Mouse (Mus musculus): ENCODE results near the gene Aldoart2. TPM values are rescaled to one million over a fixed set of nuclear protein-coding genes. Genes with fewer than 3 reads are reported as not detected.
"Not testable (repeated sequence)": the region's sequence is repeated elsewhere in the genome, so short reads cannot be mapped to it uniquely, and the experiment has no call there.

The Aldoart2 gene
- polyA plus RNA-seq, 1 experiment from 2014 or later: not detected

- no peak overlapping the region for H3K27ac ChIP-seq (replicated peaks)
- H3K4me1 ChIP-seq: peaks cover 12% of the 10 kb centered on the region
- no peaks in the 10 kb centered on the region for H3K27me3 ChIP-seq (ENCODE audit: low read depth, poor library complexity, severe bottlenecking)
- no peak for DNase-seq (ENCODE audit: low spot score)
- H3K9me3 ChIP-seq (replicated peaks): no peaks in the 10 kb centered on the region
- H3K4me3 ChIP-seq: no peak overlapping the region
- H3K36me3 ChIP-seq: no peaks in the 10 kb centered on the region
- whole genome bisulfite sequencing: 87% methylated on average over 9 of the region's 9 CpGs
Measured at GRCm38 (mm10) chr12:55564187-55564963, 664 bp upstream of the Aldoart2 start.

DNA sequence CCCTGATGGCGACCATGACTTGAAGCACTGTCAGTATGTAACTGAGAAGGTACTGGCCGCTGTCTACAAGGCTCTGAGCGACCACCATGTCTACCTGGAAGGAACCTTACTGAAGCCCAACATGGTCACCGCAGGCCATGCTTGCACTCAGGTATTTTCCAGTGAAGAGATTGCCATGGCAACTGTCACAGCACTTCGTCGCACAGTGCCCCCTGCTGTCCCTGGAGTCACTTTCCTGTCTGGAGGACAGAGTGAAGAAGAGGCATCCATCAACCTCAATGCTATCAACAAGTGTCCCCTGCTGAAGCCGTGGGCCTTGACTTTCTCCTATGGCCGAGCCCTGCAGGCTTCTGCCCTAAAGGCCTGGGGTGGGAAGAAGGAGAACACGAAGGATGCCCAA is 828 bp downstream of the Aldoart2 start:
- H3K36me3 ChIP-seq: no peaks in the 10 kb centered on the region
- 81% methylated on average over 9 of the region's 9 CpGs for WGBS
- H3K27me3 ChIP-seq (ENCODE audit: low read depth, poor library complexity, severe bottlenecking): no peaks in the 10 kb centered on the region
- no peaks in the 10 kb centered on the region for H3K4me1 ChIP-seq
- no peak overlapping the region for H3K27ac ChIP-seq (replicated peaks)
- no peak for DNase-seq (ENCODE audit: low spot score)
- H3K4me3 ChIP-seq: no peak overlapping the region
- H3K9me3 ChIP-seq (replicated peaks): no peaks in the 10 kb centered on the region

DNA sequence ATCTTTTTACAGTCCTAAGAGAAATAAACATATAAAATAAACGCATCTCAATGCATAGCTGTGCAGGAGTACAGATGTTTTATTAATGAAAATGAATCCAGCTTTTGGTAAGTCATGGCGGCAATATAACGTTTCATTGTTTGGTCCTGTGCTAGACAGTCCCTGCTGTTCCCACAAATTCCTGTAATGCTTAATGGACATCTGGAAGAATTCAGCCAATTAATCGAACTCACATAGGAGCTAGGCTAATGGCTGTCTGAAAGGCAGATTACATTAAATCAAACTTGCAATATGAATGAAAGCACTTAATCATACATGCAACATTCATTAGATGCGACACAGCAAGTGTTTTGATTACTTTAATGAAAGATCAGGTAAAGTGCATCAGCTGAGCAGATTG is 1.8 kb downstream of the Aldoart2 start:
- Histone ChIP-seq H3K4me1 (no peaks in the 10 kb centered on the region), H3K36me3 (no peaks in the 10 kb centered on the region), H3K27me3 (ENCODE audit: low read depth, poor library complexity, severe bottlenecking) (no peaks in the 10 kb centered on the region), H3K27ac (replicated peaks) (no peak overlapping the region), H3K9me3 (replicated peaks) (no peaks in the 10 kb centered on the region), H3K4me3 (no peak overlapping the region)
- WGBS: 90% methylated on average over 5 of the region's 5 CpGs
- DNase-seq (ENCODE audit: low spot score): no peak

DNA sequence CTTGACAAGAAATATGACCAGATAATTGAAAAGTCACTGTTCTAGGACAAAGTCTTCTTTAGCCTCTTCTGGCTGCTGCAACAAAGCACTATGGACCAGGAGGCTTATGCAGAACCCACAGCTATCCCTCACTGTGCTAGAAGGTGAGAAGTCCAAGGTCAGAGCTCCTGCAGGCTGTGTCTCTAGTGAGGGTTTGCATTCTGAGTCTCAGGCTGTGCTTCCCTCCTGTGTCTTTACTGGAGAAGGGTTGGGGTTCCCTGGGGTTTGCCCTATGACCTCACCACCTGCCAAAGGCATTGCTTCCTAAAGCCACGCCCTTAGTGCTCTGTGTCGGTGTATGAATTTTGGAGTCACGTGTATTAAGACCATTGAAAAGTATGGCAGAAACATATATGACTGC is 3.4 kb downstream of the Aldoart2 start:
- Histone ChIP-seq H3K4me1 (peaks cover 6% of the 10 kb centered on the region; the same call in 1 of the 2 replicates), H3K9me3 (replicated peaks) (no peaks in the 10 kb centered on the region), H3K27ac (replicated peaks) (no peak overlapping the region), H3K36me3 (no peaks in the 10 kb centered on the region), H3K27me3 (ENCODE audit: low read depth, poor library complexity, severe bottlenecking) (no peaks in the 10 kb centered on the region), H3K4me3 (no peak overlapping the region)
- 82% methylated on average over 3 of the region's 3 CpGs for WGBS
- DNase-seq (ENCODE audit: low spot score): no peak

- H3K9me3 ChIP-seq (replicated peaks): no peaks in the 10 kb centered on the region
- 86% methylated on average over 6 of the region's 6 CpGs for WGBS
- no peak for DNase-seq (ENCODE audit: low spot score)
Measured at GRCm38 (mm10) chr12:55569676-55570075, 4.6 kb downstream of the Aldoart2 start.

GRCm38 (mm10) chr12:55570646-55571045 is 5.6 kb downstream of the Aldoart2 start:
- peaks cover 13% of the 10 kb centered on the region for H3K4me1 ChIP-seq
- 89% methylated on average over 9 of the region's 9 CpGs for WGBS
- no peaks in the 10 kb centered on the region for H3K36me3 ChIP-seq
- H3K4me3 ChIP-seq: no peak overlapping the region
- no peak for DNase-seq (ENCODE audit: low spot score)
- no peaks in the 10 kb centered on the region for H3K27me3 ChIP-seq (ENCODE audit: low read depth, poor library complexity, severe bottlenecking)
- no peaks in the 10 kb centered on the region for H3K9me3 ChIP-seq (replicated peaks)
- no peak overlapping the region for H3K27ac ChIP-seq (replicated peaks)

More at GRCm38 (mm10) chr12:55569676-55570075, 4.6 kb downstream of the Aldoart2 start:
- Histone ChIP-seq H3K4me3 (no peak overlapping the region), H3K4me1 (peaks cover 13% of the 10 kb centered on the region), H3K27me3 (ENCODE audit: low read depth, poor library complexity, severe bottlenecking) (no peaks in the 10 kb centered on the region), H3K36me3 (no peaks in the 10 kb centered on the region), H3K27ac (replicated peaks) (no peak overlapping the region)

- Histone ChIP-seq H3K4me3 (no peak overlapping the region), H3K4me1 (peaks cover 13% of the 10 kb centered on the region), H3K27ac (replicated peaks) (no peak overlapping the region), H3K9me3 (replicated peaks) (no peaks in the 10 kb centered on the region), H3K27me3 (ENCODE audit: low read depth, poor library complexity, severe bottlenecking) (no peaks in the 10 kb centered on the region), H3K36me3 (no peaks in the 10 kb centered on the region)
- no peak for DNase-seq (ENCODE audit: low spot score)
- 79% methylated on average over 11 of the region's 11 CpGs for WGBS
Measured at GRCm38 (mm10) chr12:55571181-55571580, 6.1 kb downstream of the Aldoart2 start.

- peaks cover 13% of the 10 kb centered on the region for H3K4me1 ChIP-seq
- no peaks in the 10 kb centered on the region for H3K9me3 ChIP-seq (replicated peaks)
- no peak overlapping the region for H3K4me3 ChIP-seq
- H3K27ac ChIP-seq (replicated peaks): no peak overlapping the region
- WGBS: 86% methylated on average over 10 of the region's 10 CpGs
- H3K36me3 ChIP-seq: no peaks in the 10 kb centered on the region
- no peak for DNase-seq (ENCODE audit: low spot score)
- H3K27me3 ChIP-seq (ENCODE audit: low read depth, poor library complexity, severe bottlenecking): no peaks in the 10 kb centered on the region
Measured at GRCm38 (mm10) chr12:55571661-55572060, 6.6 kb downstream of the Aldoart2 start.

DNA sequence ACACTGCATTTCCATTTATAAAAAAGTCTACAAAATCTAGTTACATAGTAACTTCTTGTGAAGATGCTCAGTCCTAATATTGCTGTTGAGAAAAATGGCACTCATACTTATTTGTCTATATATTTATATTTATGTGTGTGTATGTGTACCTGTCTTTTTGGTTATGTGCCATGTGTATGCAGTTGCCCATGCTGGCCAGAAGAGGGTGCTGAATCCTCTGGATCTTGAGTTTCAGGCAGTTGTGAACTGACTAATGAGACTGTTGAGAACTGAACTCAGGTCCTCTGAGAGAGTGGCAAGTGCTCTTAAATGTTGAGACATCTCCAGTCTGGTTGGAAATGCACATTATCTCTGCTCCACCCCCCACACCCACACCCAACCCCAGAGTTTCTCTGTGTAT is 8.1 kb downstream of the Aldoart2 start:
- no peak for DNase-seq (ENCODE audit: low spot score)
- H3K9me3 ChIP-seq (replicated peaks): no peaks in the 10 kb centered on the region

GRCm38 (mm10) chr12:55573794-55574193 is 8.8 kb downstream of the Aldoart2 start:
- H3K4me3 ChIP-seq: 0 out of 2 replicates have a peak overlapping the region, but pooled peaks have one; percentile 17
- no peaks in the 10 kb centered on the region for H3K27me3 ChIP-seq (ENCODE audit: low read depth, poor library complexity, severe bottlenecking)
- WGBS: 2% methylated on average over 6 of the region's 6 CpGs
- no peaks in the 10 kb centered on the region for H3K9me3 ChIP-seq (replicated peaks)
- H3K4me1 ChIP-seq: peaks cover 13% of the 10 kb centered on the region
- no peak overlapping the region for H3K27ac ChIP-seq (replicated peaks)
- DNase-seq (ENCODE audit: low spot score): peak; percentile 60
- no peaks in the 10 kb centered on the region for H3K36me3 ChIP-seq

More for the DNA sequence above, 8.1 kb downstream of the Aldoart2 start:
- Histone ChIP-seq H3K27ac (replicated peaks) (no peak overlapping the region), H3K4me1 (peaks cover 13% of the 10 kb centered on the region), H3K27me3 (ENCODE audit: low read depth, poor library complexity, severe bottlenecking) (no peaks in the 10 kb centered on the region), H3K4me3 (no peak overlapping the region), H3K36me3 (no peaks in the 10 kb centered on the region)

DNA sequence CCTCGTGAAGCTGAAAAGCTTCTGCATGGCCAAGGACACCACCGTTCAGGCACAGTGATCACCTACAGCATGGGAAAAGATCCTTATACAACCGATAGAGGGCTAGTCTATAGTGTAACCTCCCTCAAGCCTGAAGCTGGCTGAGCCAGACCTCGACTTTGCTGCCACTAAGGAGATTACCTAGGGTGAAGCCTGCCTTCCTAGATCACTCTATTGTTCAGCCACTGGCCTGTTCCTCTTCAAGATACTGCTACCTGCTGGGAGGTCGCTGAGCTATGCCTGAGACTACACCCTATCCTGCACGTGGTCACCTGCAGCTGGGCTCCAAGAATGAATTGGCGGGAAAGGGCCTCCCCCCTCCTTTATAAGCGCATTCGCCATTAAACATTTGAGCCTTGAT is 21.9 kb downstream of the Aldoart2 start:
- 48% methylated on average over 9 of the region's 9 CpGs for WGBS

GRCm38 (mm10) chr12:55598537-55598886 is 33.5 kb downstream of the Aldoart2 start:
- no peak for DNase-seq (ENCODE audit: low spot score)
- Histone ChIP-seq H3K4me3 (peak overlapping the region; percentile 64), H3K9me3 (replicated peaks) (no peaks in the 10 kb centered on the region), H3K27me3 (ENCODE audit: low read depth, poor library complexity, severe bottlenecking) (peaks cover 90% of the 10 kb centered on the region), H3K36me3 (no peaks in the 10 kb centered on the region), H3K27ac (replicated peaks) (no peak overlapping the region), H3K4me1 (peaks cover 30% of the 10 kb centered on the region)
- WGBS: 7% methylated on average over 7 of the region's 7 CpGs

More for the DNA sequence above, 21.9 kb downstream of the Aldoart2 start:
- H3K27me3 ChIP-seq (ENCODE audit: low read depth, poor library complexity, severe bottlenecking); DNase-seq (ENCODE audit: low spot score); H3K27ac ChIP-seq (replicated peaks); H3K4me3 ChIP-seq; H3K36me3 ChIP-seq; H3K9me3 ChIP-seq (replicated peaks); H3K4me1 ChIP-seq: not testable (repeated sequence)

DNA sequence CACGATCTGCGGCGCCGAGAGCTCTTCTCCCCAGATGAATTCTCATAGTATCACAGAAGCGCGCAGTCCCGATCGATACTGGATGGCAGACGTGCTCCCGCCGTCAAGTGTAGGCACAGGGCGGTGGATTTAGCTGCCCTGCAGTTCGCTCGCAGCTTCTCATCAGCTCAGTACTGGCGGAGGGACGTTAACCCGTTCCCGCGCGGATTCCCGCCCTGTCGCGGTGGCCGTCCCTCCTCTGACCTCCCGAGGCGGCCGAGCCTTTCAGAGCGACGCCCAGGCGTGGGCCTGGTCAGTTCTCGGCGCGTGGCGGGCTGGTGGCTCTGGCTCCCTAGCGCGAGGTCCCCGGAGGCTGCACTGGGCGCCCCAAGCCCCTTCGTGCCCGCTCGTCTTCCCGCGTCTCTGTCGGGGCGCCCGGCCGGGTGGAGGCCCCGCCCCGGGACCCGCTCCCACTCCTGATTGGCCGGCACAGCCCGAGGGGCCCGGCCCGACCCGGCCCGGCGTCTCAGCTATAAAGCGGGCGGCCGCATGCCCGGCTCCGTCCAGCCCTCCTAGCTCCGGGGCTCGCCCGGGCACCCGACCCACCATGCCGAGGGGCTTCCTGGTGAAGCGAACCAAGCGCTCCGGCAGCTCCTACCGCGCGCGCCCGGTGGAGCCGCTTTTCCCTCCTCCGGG is 34.0 kb downstream of the Aldoart2 start, which contains the start of gene Insm2:
Insm2 (plus strand) TSS at position 541 of the 675 bp plus-strand sequence.
- Histone ChIP-seq H3K4me1 (peaks cover 30% of the 10 kb centered on the region), H3K27ac (replicated peaks) (peak within 1 kb of the TSS; percentile 18; the same call in 1 of the 2 replicates), H3K36me3 (no peaks in the 10 kb centered on the region), H3K27me3 (ENCODE audit: low read depth, poor library complexity, severe bottlenecking) (peaks cover 91% of the 10 kb centered on the region), H3K4me3 (peak within 1 kb of the TSS; percentile 64), H3K9me3 (replicated peaks) (no peaks in the 10 kb centered on the region)
- WGBS: under 1% methylated on average over 77 of the region's 77 CpGs
- DNase-seq (ENCODE audit: low spot score): peak; percentile 62

All from midbrain, embryonic 10.5 days (tissue).